ENCODE assay signal across 8 mouse cellular contexts in genomic region chr10:81496264-81496901, GRCm38 (mm10). TPM values are rescaled to one million over a fixed set of nuclear protein-coding genes. Genes with fewer than 3 reads are reported as not detected.
DNase-seq lines count a peak whose midpoint lies in the region; ATAC-seq and TF ChIP-seq lines count a peak whose summit lies in the region.

TSS of gene Ncln (minus strand) at chr10:81496392.

- peak within 1 kb of the TSS; percentile 78 for H3K9ac ChIP-seq in forebrain, embryonic 12.5 days
- peak within 1 kb of the TSS; percentile 84 for H3K9ac ChIP-seq in heart, postnatal 0 days (replicated peaks; ENCODE audit: low read depth, low read length)
- H3K9ac ChIP-seq in liver, embryonic 16.5 days (ENCODE audit: low read depth, low read length), result peak within 1 kb of the TSS; percentile 91
- H3K9ac ChIP-seq in neural tube, embryonic 13.5 days, result peak within 1 kb of the TSS; percentile 86

- peak within 1 kb of the TSS; percentile 92 for H3K4me2 ChIP-seq in forebrain, embryonic 12.5 days
- peak within 1 kb of the TSS; percentile 97 for H3K4me2 ChIP-seq in heart, postnatal 0 days (ENCODE audit: low read depth, low read length)
- peak within 1 kb of the TSS; percentile 94 for H3K4me2 ChIP-seq in liver, embryonic 16.5 days (ENCODE audit: low read depth, low read length)
- peak within 1 kb of the TSS; percentile 91 for H3K4me2 ChIP-seq in neural tube, embryonic 13.5 days

- peaks cover 70% of the 10 kb centered on the region for H3K4me1 ChIP-seq in E14TG2a.4 (replicated peaks; ENCODE audit: low read depth, low read length)
- H3K4me1 ChIP-seq in forebrain, embryonic 12.5 days, result peaks cover 27% of the 10 kb centered on the region
- H3K4me1 ChIP-seq in heart, postnatal 0 days (ENCODE audit: control insufficient read depth, insufficient read depth), result peaks cover 13% of the 10 kb centered on the region
- H3K4me1 ChIP-seq in liver, embryonic 16.5 days (ENCODE audit: control insufficient read depth, low read depth, low read length), result peaks cover 50% of the 10 kb centered on the region
- peaks cover 26% of the 10 kb centered on the region for H3K4me1 ChIP-seq in neural tube, embryonic 13.5 days (replicated peaks)
- peaks cover 10% of the 10 kb centered on the region for H3K4me1 ChIP-seq in testis, adult 2 months (ENCODE audit: control insufficient read depth, insufficient read depth, low read length)

- peak within 1 kb of the TSS; percentile 50; the same call in 1 of the 2 replicates for H3K27ac ChIP-seq in forebrain, embryonic 12.5 days
- H3K27ac ChIP-seq in heart, postnatal 0 days (ENCODE audit: low read depth), result peak within 1 kb of the TSS; percentile 70
- H3K27ac ChIP-seq in liver, embryonic 16.5 days (ENCODE audit: low read length), result peak within 1 kb of the TSS; percentile 72
- peak within 1 kb of the TSS; percentile 71 for H3K27ac ChIP-seq in neural tube, embryonic 13.5 days (replicated peaks)
- H3K27ac ChIP-seq in testis, adult 2 months (ENCODE audit: control insufficient read depth, insufficient read depth, low read depth, low read length), result peak within 1 kb of the TSS; percentile 77

- peak; percentile 96 for ATAC-seq in forebrain, embryonic 12.5 days (ENCODE audit: low FRiP score)
- peak; percentile 96 for ATAC-seq in heart, postnatal 0 days (ENCODE audit: insufficient read depth, low read depth)
- ATAC-seq in liver, embryonic 16.5 days (ENCODE audit: low read depth), result peak; percentile 95
- peak; percentile 96 for ATAC-seq in neural tube, embryonic 13.5 days (ENCODE audit: low read depth)

- H3K27me3 ChIP-seq in E14TG2a.4 (ENCODE audit: insufficient read depth, low read length), result no peaks in the 10 kb centered on the region
- no peaks in the 10 kb centered on the region for H3K27me3 ChIP-seq in forebrain, embryonic 12.5 days
- H3K27me3 ChIP-seq in heart, postnatal 0 days (ENCODE audit: control insufficient read depth, insufficient read depth, low read length), result no peaks in the 10 kb centered on the region
- H3K27me3 ChIP-seq in liver, embryonic 16.5 days (ENCODE audit: control insufficient read depth, insufficient read depth, low read depth, low read length), result no peaks in the 10 kb centered on the region
- no peaks in the 10 kb centered on the region for H3K27me3 ChIP-seq in neural tube, embryonic 13.5 days
- no peaks in the 10 kb centered on the region for H3K27me3 ChIP-seq in testis, adult 2 months (ENCODE audit: control insufficient read depth, insufficient read depth, low read length)

- peak; percentile 97 for DNase-seq in c-Kit-positive CD71-positive TER-119-positive erythroid progenitor cells, embryonic 14.5 days (ENCODE audit: low spot score)
- peak; percentile 99 for DNase-seq in heart, postnatal 0 days (ENCODE audit: low spot score)
- DNase-seq in kidney, postnatal 4 days, result peak; percentile 98 to 99

- peaks cover 44% of the 10 kb centered on the region for H3K36me3 ChIP-seq in E14TG2a.4 (ENCODE audit: insufficient read depth, low read length)
- peaks cover 21% of the 10 kb centered on the region for H3K36me3 ChIP-seq in forebrain, embryonic 12.5 days (replicated peaks)
- peaks cover 16% of the 10 kb centered on the region for H3K36me3 ChIP-seq in heart, postnatal 0 days (replicated peaks; ENCODE audit: control insufficient read depth, insufficient read depth, low read length)
- H3K36me3 ChIP-seq in liver, embryonic 16.5 days (ENCODE audit: control insufficient read depth, insufficient read depth), result peaks cover 15% of the 10 kb centered on the region
- H3K36me3 ChIP-seq in neural tube, embryonic 13.5 days, result peaks cover 20% of the 10 kb centered on the region
- no peaks in the 10 kb centered on the region for H3K36me3 ChIP-seq in testis, adult 2 months (ENCODE audit: control insufficient read depth, insufficient read depth, low read length)

- under 1% methylated on average over 45 of the region's 45 CpGs for WGBS in forebrain, embryonic 12.5 days
- WGBS in heart, postnatal 0 days, result under 1% methylated on average over 39 of the region's 45 CpGs
- WGBS in liver, embryonic 16.5 days (ENCODE audit: insufficient replicate concordance), result 0% methylated on average over 45 of the region's 45 CpGs
- under 1% methylated on average over 45 of the region's 45 CpGs for WGBS in neural tube, embryonic 13.5 days

- no peak for TF ChIP-seq CTCF in E14TG2a.4 (conservative IDR thresholded peaks at IDR 0.05; ENCODE audit: low read length)
- TF ChIP-seq CTCF in heart, postnatal 0 days (IDR thresholded peaks at IDR 0.05; ENCODE audit: low read depth), result no peak
- no peak for TF ChIP-seq CTCF in testis, adult 2 months (IDR thresholded peaks at IDR 0.05; ENCODE audit: control insufficient read depth, insufficient read depth, insufficient replicate concordance, low read depth, low read length)

- H3K4me3 ChIP-seq in E14TG2a.4 (replicated peaks; ENCODE audit: low read length), result peak within 1 kb of the TSS; percentile 97
- peak within 1 kb of the TSS; percentile 73 for H3K4me3 ChIP-seq in forebrain, embryonic 12.5 days (replicated peaks)
- peak within 1 kb of the TSS; percentile 75 for H3K4me3 ChIP-seq in heart, postnatal 0 days (ENCODE audit: low read depth, low read length)
- peak within 1 kb of the TSS; percentile 83 for H3K4me3 ChIP-seq in liver, embryonic 16.5 days (ENCODE audit: low read depth, low read length)
- H3K4me3 ChIP-seq in neural tube, embryonic 13.5 days, result peak within 1 kb of the TSS; percentile 65
- H3K4me3 ChIP-seq in testis, adult 2 months (ENCODE audit: control insufficient read depth, low read depth, low read length), result peak within 1 kb of the TSS; percentile 99

- H3K9me3 ChIP-seq in E14TG2a.4 (ENCODE audit: low read length), result no peaks in the 10 kb centered on the region
- H3K9me3 ChIP-seq in forebrain, embryonic 12.5 days, result no peaks in the 10 kb centered on the region
- H3K9me3 ChIP-seq in heart, postnatal 0 days (replicated peaks; ENCODE audit: control insufficient read depth, low read length), result no peaks in the 10 kb centered on the region
- no peaks in the 10 kb centered on the region for H3K9me3 ChIP-seq in liver, embryonic 16.5 days (replicated peaks; ENCODE audit: control insufficient read depth, low read length)
- no peaks in the 10 kb centered on the region for H3K9me3 ChIP-seq in neural tube, embryonic 13.5 days

- no peak; the same call in 1 of the 2 replicates for TF ChIP-seq EP300 in heart, postnatal 0 days (IDR thresholded peaks at IDR 0.05; ENCODE audit: low read depth)

- peak; percentile 63 for TF ChIP-seq POLR2A in testis, adult 2 months (IDR thresholded peaks at IDR 0.05; ENCODE audit: control insufficient read depth, low read depth, low read length)

RNA-seq across cellular contexts. Expression of gene Ncln, which starts in this region (rescaled TPM):
- 65.8 and 66.6 TPM in 2 replicates for polyA plus RNA-seq in forebrain, embryonic 12.5 days (2016; fragmentation: Nextera tagmentation; extraction: Ambion mirVana)
- total RNA-seq in heart, postnatal 0 days (2014; rRNA removed; ENCODE audit: low replicate concordance), result 88.5 and 91.5 TPM in 2 replicates
- polyA plus RNA-seq in heart, postnatal 0 days (2015; fragmentation: Nextera tagmentation; extraction: Ambion mirVana), result 27.1 and 30.5 TPM in 2 replicates
- 39.3 and 47.1 TPM in 2 replicates for polyA plus RNA-seq in liver, embryonic 16.5 days (2015; fragmentation: Nextera tagmentation; extraction: Ambion mirVana)
- 68.7 and 68.8 TPM in 2 replicates for polyA plus RNA-seq in neural tube, embryonic 13.5 days (2015; fragmentation: Nextera tagmentation; extraction: Ambion mirVana)
- 70.4 and 71.3 TPM in 2 replicates for polyA plus RNA-seq in testis, adult 2 months (2012; rRNA removed)

Comparison
In these comparisons a context has a peak if more than half of its experiments do, and no peak if none do; other contexts are left out.
1. Peak in every context shown above with its lines: DNase-seq, ATAC-seq, H3K4me3 ChIP-seq and H3K27ac ChIP-seq.